Mouse (Mus musculus): ENCODE data around the gene Ypel5. TPM values are rescaled to one million over a fixed set of nuclear protein-coding genes. Genes with fewer than 3 reads are reported as not detected.

The Ypel5 gene
- polyA plus RNA-seq, 1 experiment from 2014 or later = 64.8 TPM

DNA sequence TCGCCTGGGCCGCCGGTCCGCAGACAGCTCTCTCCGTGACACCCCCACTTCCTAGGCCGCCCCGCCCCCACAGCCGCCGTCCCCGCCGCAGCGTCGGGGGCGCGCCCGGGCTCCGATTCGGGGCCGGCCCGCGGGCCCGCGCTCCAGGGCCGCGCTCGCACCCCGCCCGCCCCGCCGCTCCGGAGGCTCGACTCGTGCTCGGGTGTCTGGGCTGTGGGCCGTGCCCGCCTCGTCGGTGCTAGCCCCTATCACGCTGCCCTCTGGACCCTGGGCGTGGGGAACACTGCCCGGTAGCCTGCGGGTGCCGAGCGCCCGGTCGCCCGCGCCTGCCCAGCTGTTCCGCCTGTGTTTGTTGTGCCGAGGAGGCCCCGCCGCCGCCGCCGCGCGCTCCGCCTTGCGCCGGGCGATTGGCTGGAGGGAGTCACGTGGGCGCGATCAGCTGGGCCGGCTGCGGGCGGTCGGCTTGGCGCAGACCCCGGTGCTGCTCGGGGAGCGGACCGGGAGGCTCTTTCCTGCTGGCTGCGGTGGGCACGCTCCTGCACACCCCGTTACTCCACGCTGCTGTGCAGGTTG lies 973 bp downstream of the Ypel5 start:
- peak; percentile 93 for DNase-seq (ENCODE audit: low spot score)
- ATAC-seq (ENCODE audit: insufficient read depth, low FRiP score, low TSS enrichment) = peak; percentile 67
- WGBS = 0% methylated on average over 36 of the region's 77 CpGs
- peak overlapping the region; percentile 94 for H3K27ac ChIP-seq (ENCODE audit: low read depth, low read length)
- H3K4me3 ChIP-seq (ENCODE audit: low read depth, low read length) = peak overlapping the region; percentile 92
- H3K4me2 ChIP-seq (ENCODE audit: low read depth) = peak overlapping the region; percentile 68
- peak overlapping the region; percentile 92 for H3K9ac ChIP-seq (ENCODE audit: low read length)
- no peaks in the 10 kb centered on the region for H3K27me3 ChIP-seq (ENCODE audit: control insufficient read depth, insufficient read depth, low read length)
- no peaks in the 10 kb centered on the region for H3K9me3 ChIP-seq (ENCODE audit: control insufficient read depth, low read length)
- H3K36me3 ChIP-seq (ENCODE audit: control insufficient read depth, insufficient read depth, low read length) = no peaks in the 10 kb centered on the region
- 0 out of 2 replicates have a peak, but pooled peaks cover 2% of the 10 kb centered on the region for H3K4me1 ChIP-seq (ENCODE audit: control insufficient read depth, insufficient read depth, low read length)

DNA sequence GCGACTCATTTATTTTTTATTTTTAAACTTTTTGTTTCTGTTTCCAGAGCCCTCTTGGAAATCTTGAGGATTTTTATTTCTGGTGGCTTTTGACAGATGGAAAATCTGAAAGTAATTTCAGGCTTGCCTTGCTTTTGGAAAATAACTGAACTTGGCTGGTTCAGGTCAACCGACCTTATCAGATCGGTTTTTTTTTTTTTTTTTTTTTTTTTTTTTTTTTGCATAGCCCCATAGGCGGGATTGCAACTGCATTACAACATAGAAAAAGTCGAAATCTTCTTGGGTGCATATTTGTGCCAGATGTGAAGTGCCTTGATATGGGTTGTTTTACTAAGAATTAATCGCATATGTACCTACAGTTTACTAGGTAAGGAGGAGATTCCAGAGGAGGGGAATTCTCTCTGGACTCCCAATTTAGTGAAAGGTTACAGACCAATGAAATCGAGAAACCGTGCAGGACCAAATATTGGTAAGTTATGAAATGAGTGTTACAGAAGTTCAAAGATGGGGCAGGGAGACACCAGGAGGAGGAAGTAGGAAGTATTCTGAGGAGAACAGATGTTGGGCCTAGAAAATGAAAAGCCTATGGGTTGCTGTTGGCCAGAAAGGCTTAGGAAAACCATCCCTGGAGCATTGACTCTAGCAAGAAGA lies 1.7 kb downstream of the Ypel5 start:
- H3K27ac ChIP-seq (ENCODE audit: low read depth, low read length) = no peak overlapping the region; the same call in 1 of the 2 replicates
- peak overlapping the region; percentile 68 for H3K4me2 ChIP-seq (ENCODE audit: low read depth)
- peak overlapping the region; percentile 92 for H3K4me3 ChIP-seq (ENCODE audit: low read depth, low read length)
- ATAC-seq (ENCODE audit: insufficient read depth, low FRiP score, low TSS enrichment) = no peak
- H3K9me3 ChIP-seq (ENCODE audit: control insufficient read depth, low read length) = no peaks in the 10 kb centered on the region
- 24% methylated on average over 8 of the region's 8 CpGs for WGBS
- peak overlapping the region; percentile 92 for H3K9ac ChIP-seq (ENCODE audit: low read length)
- no peaks in the 10 kb centered on the region for H3K36me3 ChIP-seq (ENCODE audit: control insufficient read depth, insufficient read depth, low read length)
- DNase-seq (ENCODE audit: low spot score) = no peak
- H3K27me3 ChIP-seq (ENCODE audit: control insufficient read depth, insufficient read depth, low read length) = no peaks in the 10 kb centered on the region
- H3K4me1 ChIP-seq (ENCODE audit: control insufficient read depth, insufficient read depth, low read length) = 0 out of 2 replicates have a peak, but pooled peaks cover 2% of the 10 kb centered on the region

DNA sequence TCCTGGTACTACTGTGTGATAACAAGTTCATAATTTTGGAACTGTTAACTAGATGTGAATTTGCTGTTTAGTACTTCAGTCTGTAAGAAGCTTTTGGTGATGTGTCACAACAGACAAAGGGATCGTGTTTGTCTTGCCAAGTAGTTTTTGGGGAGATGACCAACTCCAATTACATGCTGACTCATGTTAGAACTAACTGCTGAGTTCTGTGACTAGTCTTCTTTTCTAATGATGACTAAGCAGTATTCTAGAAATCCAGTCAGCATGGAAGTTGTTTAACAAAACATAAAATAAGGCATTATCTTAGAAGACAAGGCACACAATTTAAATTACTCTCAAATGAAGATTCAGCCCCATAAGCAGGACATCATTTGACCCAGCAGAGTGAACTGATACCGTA lies 2.7 kb downstream of the Ypel5 start:
- ATAC-seq (ENCODE audit: insufficient read depth, low FRiP score, low TSS enrichment) (no peak), DNase-seq (ENCODE audit: low spot score) (no peak)
- H3K9ac ChIP-seq (ENCODE audit: low read length) = no peak overlapping the region
- no peaks in the 10 kb centered on the region for H3K27me3 ChIP-seq (ENCODE audit: control insufficient read depth, insufficient read depth, low read length)
- no peak overlapping the region for H3K27ac ChIP-seq (ENCODE audit: low read depth, low read length)
- no peak overlapping the region for H3K4me2 ChIP-seq (ENCODE audit: low read depth)
- 0 out of 2 replicates have a peak, but pooled peaks cover 2% of the 10 kb centered on the region for H3K4me1 ChIP-seq (ENCODE audit: control insufficient read depth, insufficient read depth, low read length)
- H3K4me3 ChIP-seq (ENCODE audit: low read depth, low read length) = no peak overlapping the region
- H3K9me3 ChIP-seq (ENCODE audit: control insufficient read depth, low read length) = no peaks in the 10 kb centered on the region
- 85% methylated on average over 2 of the region's 2 CpGs for WGBS
- H3K36me3 ChIP-seq (ENCODE audit: control insufficient read depth, insufficient read depth, low read length) = no peaks in the 10 kb centered on the region

DNA sequence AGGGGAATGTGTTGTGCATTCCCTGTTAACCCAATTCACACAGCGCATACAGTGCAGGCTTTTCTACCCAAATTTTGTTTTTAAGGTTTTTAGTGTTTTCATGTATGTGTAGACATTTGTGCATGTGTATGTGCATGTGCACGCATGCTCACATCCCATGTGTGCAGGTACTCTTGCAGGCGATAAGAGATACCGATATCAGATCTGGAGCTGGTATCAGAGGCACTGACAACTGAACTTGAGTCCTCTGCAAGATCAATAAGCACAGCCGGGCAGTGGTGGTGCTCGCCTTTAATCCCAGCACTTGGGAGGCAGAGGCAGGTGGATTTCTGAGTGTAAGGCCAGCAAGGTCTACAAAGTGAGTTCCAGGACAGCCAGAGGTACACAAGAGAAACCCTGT lies 8.1 kb downstream of the Ypel5 start:
- Histone ChIP-seq H3K36me3 (ENCODE audit: control insufficient read depth, insufficient read depth, low read length) (no peaks in the 10 kb centered on the region), H3K4me1 (ENCODE audit: control insufficient read depth, insufficient read depth, low read length) (no peaks in the 10 kb centered on the region), H3K9ac (ENCODE audit: low read length) (no peak overlapping the region), H3K27me3 (ENCODE audit: control insufficient read depth, insufficient read depth, low read length) (no peaks in the 10 kb centered on the region), H3K27ac (ENCODE audit: low read depth, low read length) (no peak overlapping the region), H3K4me3 (ENCODE audit: low read depth, low read length) (no peak overlapping the region), H3K9me3 (ENCODE audit: control insufficient read depth, low read length) (no peaks in the 10 kb centered on the region), H3K4me2 (ENCODE audit: low read depth) (no peak overlapping the region)
- no peak for DNase-seq (ENCODE audit: low spot score)
- 97% methylated on average over 6 of the region's 6 CpGs for WGBS
- ATAC-seq (ENCODE audit: insufficient read depth, low FRiP score, low TSS enrichment) = no peak

DNA sequence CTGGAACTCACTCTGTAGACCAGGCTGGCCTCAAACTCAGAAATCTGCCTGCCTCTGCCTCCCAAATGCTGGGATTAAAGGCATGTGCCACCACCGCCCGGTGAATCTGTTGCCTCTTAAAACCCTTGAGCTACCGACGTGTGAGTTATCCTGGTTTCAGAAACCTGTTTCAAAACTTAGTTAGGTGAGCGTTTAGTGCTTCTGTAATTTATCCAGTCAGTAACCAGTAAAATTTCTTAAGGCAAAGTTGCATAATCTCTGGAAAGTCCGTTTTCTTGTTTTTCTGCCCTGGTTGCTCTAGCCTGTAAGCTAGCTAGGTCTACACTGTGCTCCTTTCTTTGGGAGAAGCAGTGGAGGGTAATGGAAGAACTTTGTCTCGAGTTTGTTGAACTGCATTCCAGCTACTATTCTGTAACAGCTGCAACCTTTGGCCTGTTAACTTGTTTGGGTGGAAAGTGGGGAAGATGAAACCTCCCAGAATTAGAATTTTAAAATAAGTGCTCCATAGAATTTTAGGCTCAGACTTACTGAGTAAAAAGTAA lies 8.8 kb downstream of the Ypel5 start:
- Histone ChIP-seq H3K4me3 (ENCODE audit: low read depth, low read length) (no peak overlapping the region), H3K4me1 (ENCODE audit: control insufficient read depth, insufficient read depth, low read length) (no peaks in the 10 kb centered on the region), H3K36me3 (ENCODE audit: control insufficient read depth, insufficient read depth, low read length) (no peaks in the 10 kb centered on the region), H3K4me2 (ENCODE audit: low read depth) (no peak overlapping the region), H3K9me3 (ENCODE audit: control insufficient read depth, low read length) (no peaks in the 10 kb centered on the region), H3K9ac (ENCODE audit: low read length) (no peak overlapping the region), H3K27me3 (ENCODE audit: control insufficient read depth, insufficient read depth, low read length) (no peaks in the 10 kb centered on the region), H3K27ac (ENCODE audit: low read depth, low read length) (no peak overlapping the region)
- DNase-seq (ENCODE audit: low spot score) (no peak), ATAC-seq (ENCODE audit: insufficient read depth, low FRiP score, low TSS enrichment) (no peak)
- 92% methylated on average over 7 of the region's 7 CpGs for WGBS

DNA sequence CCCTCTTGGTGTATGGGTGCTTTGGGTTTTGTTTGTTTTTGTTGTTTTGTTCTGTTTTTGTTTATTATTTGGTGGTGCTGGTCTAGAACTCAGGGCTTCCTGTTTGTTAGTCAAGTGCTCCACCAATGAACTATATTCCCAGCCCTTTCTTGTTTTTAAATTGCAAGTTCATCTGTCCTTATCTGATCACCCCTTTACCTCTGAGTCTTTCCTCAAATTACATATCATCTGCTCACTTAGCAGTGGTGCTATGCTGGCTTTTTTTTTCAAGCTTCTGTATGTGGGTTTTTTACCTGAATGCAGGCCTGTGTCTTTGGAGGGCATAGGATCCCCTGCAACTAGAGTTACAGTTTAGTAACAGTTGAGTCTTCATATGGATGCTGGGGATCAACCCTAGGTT lies 9.3 kb downstream of the Ypel5 start:
- Histone ChIP-seq H3K9ac (ENCODE audit: low read length) (no peak overlapping the region), H3K36me3 (ENCODE audit: control insufficient read depth, insufficient read depth, low read length) (no peaks in the 10 kb centered on the region), H3K27ac (ENCODE audit: low read depth, low read length) (no peak overlapping the region), H3K27me3 (ENCODE audit: control insufficient read depth, insufficient read depth, low read length) (no peaks in the 10 kb centered on the region), H3K4me2 (ENCODE audit: low read depth) (no peak overlapping the region), H3K4me3 (ENCODE audit: low read depth, low read length) (no peak overlapping the region), H3K9me3 (ENCODE audit: control insufficient read depth, low read length) (no peaks in the 10 kb centered on the region), H3K4me1 (ENCODE audit: control insufficient read depth, insufficient read depth, low read length) (no peaks in the 10 kb centered on the region)
- DNase-seq (ENCODE audit: low spot score) (no peak), ATAC-seq (ENCODE audit: insufficient read depth, low FRiP score, low TSS enrichment) (no peak)

DNA sequence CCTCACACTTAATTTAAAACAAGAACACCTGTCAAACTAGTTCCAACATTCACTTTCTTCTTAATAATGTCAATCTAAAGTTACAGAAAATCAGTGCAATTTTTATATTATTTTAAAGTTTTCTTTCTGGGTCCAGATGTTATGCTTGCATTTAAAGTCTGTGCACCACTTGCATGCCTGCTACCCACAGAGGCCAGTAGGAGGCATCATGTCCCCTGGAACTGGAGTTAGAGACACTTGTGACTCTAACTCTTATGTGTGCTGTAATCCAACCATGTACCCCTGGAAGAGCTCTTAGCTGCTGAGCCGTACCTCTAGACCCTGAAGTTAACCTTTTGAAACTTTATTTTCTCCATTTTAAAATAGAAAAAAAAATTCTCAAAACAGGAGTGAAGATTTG lies 19.0 kb downstream of the Ypel5 start:
- Histone ChIP-seq H3K4me3 (ENCODE audit: low read depth, low read length) (no peak overlapping the region), H3K9me3 (ENCODE audit: control insufficient read depth, low read length) (no peaks in the 10 kb centered on the region), H3K4me2 (ENCODE audit: low read depth) (no peak overlapping the region), H3K9ac (ENCODE audit: low read length) (no peak overlapping the region), H3K36me3 (ENCODE audit: control insufficient read depth, insufficient read depth, low read length) (no peaks in the 10 kb centered on the region), H3K4me1 (ENCODE audit: control insufficient read depth, insufficient read depth, low read length) (no peaks in the 10 kb centered on the region), H3K27me3 (ENCODE audit: control insufficient read depth, insufficient read depth, low read length) (no peaks in the 10 kb centered on the region), H3K27ac (ENCODE audit: low read depth, low read length) (no peak overlapping the region)
- no peak for ATAC-seq (ENCODE audit: insufficient read depth, low FRiP score, low TSS enrichment)
- no peak for DNase-seq (ENCODE audit: low spot score)
- WGBS = 78% methylated on average over 1 of the region's 1 CpGs

DNA sequence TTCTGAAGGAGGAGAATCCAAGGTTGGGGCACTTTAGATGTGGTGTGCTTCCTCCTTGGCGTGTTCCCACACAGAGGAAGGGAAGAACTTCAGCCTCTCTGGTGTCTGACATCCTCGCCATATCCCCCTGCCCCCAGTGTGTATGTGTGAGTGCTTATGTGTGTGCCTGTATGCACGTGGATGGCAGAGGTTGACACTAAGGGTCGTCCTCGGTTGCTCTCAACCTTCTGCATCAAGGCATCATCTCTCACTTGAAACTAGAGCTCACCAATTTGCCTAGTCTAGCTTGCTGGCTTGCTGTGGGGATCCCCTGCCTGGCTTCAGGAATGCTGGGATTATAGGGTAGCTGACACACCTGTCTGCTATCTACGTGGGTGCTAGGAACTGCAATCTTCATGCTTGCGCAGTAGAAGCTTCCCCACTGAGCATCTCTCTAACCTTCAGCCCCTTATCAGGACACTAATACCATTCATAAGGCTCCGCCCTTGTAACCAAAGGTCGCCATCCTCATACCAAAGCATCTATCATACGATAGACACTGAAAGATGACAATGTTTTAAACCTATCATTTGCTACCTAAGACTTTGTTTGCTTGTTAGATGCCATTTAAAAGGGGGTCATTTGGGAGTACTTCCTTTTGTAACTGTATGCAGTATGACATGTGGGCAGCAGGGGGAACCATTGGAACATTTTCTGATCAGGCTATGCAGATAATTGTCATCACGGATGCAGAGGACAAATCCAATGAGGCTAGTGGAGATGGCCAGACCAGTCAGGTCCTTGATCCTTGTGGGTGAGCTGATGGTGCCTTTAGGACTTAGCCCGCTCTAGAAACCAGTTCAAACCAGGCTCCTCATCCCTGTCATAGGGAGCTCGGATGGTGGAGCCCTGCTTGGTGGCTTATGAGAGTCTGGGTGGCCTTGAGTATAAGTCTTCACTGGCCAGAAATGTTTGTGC lies 21.7 kb downstream of the Ypel5 start:
- H3K4me1 ChIP-seq (ENCODE audit: control insufficient read depth, insufficient read depth, low read length) = no peaks in the 10 kb centered on the region
- no peaks in the 10 kb centered on the region for H3K9me3 ChIP-seq (ENCODE audit: control insufficient read depth, low read length)
- DNase-seq (ENCODE audit: low spot score) (peak; percentile 62), ATAC-seq (ENCODE audit: insufficient read depth, low FRiP score, low TSS enrichment) (peak; percentile 31; the same call in 1 of the 2 replicates)
- WGBS = 59% methylated on average over 13 of the region's 13 CpGs
- H3K36me3 ChIP-seq (ENCODE audit: control insufficient read depth, insufficient read depth, low read length) = no peaks in the 10 kb centered on the region
- H3K27me3 ChIP-seq (ENCODE audit: control insufficient read depth, insufficient read depth, low read length) = no peaks in the 10 kb centered on the region
- no peak overlapping the region for H3K4me3 ChIP-seq (ENCODE audit: low read depth, low read length)
- no peak overlapping the region for H3K4me2 ChIP-seq (ENCODE audit: low read depth)
- H3K9ac ChIP-seq (ENCODE audit: low read length) = no peak overlapping the region
- no peak overlapping the region for H3K27ac ChIP-seq (ENCODE audit: low read depth, low read length)

All from neural tube, embryonic 11.5 days (tissue).